Mouse (Mus musculus) heart, embryonic 10.5 days (tissue): ENCODE data around the gene Wdr60. TPM values are rescaled to one million over a fixed set of nuclear protein-coding genes. Genes with fewer than 3 reads are reported as not detected.

Experiments
- DNase-seq: peaks from one replicate; pipeline ENCODE4 v3.0.0-alpha.2; 2017; ENCODE audit warnings: low spot score
- H3K27ac ChIP-seq: fragments of 300-500 bp; sonication (generic); 2 replicates; pipeline ENCODE4 v1.5.1; 2016; ENCODE audit warnings: mild to moderate bottlenecking
- H3K27me3 ChIP-seq: fragments of 300-500 bp; sonication (generic); 2 replicates; pipeline ENCODE4 v1.6.1; 2016; ENCODE audit warnings: mild to moderate bottlenecking; ENCODE audit not compliant: poor library complexity, insufficient read depth, severe bottlenecking
- H3K36me3 ChIP-seq: fragments of 300-500 bp; sonication (generic); 2 replicates; pipeline ENCODE4 v1.6.1; 2016; ENCODE audit warnings: mild to moderate bottlenecking, moderate library complexity
- H3K4me1 ChIP-seq: fragments of 300-500 bp; sonication (generic); 2 replicates; pipeline ENCODE4 v1.6.1; 2016; ENCODE audit warnings: mild to moderate bottlenecking
- H3K4me3 ChIP-seq: fragments of 300-500 bp; sonication (generic); 2 replicates; pipeline ENCODE4 v1.5.1; 2016; ENCODE audit warnings: mild to moderate bottlenecking, moderate library complexity
- H3K9me3 ChIP-seq: fragments of 300-500 bp; sonication (generic); 2 replicates; pipeline ENCODE4 v1.6.1; 2016; ENCODE audit warnings: mild to moderate bottlenecking, moderate library complexity
- WGBS: fragments of 180-500 bp; shearing (Covaris S2); methylation state at CpG from one replicate; pipeline ENCODE4 v1.1.7; 2016; 5-methylcytosine and 5-hydroxymethylcytosine counted together
- microRNA-seq: library from miRNA; unstranded; fragments of <30 nt; microRNA quantifications from one replicate; pipeline ENCODE4, GENCODE M21; 2017
- polyA plus RNA-seq: library from polyadenylated mRNA; unstranded; fragments of >200 nt; fragmentation: Nextera tagmentation; extraction: Ambion mirVana; gene quantifications from 2 replicates; pipeline ENCODE4 v1.2.1, GENCODE M21; 2016

The Wdr60 gene
- polyA plus RNA-seq, 1 experiment from 2014 or later, result 9.8 TPM

- Histone ChIP-seq H3K36me3 (no peaks in the 10 kb centered on the region), H3K4me1 (no peaks in the 10 kb centered on the region), H3K4me3 (no peak overlapping the region), H3K27ac (no peak overlapping the region), H3K9me3 (no peaks in the 10 kb centered on the region), H3K27me3 (no peaks in the 10 kb centered on the region)
- no peak for DNase-seq
- WGBS, result 79% methylated on average over 7 of the region's 7 CpGs
These were observed 105.9 kb downstream of the Wdr60 start for GRCm38 (mm10) chr12:116156792-116157532.

Small RNA genes lying within 50 kb of the gene (microRNA-seq; reads per million reads assigned to microRNA genes)
- gene Gm23190, result not detected

Other genes starting within 250 kb of the Wdr60 start
- gene Zfp386, start 215.3 kb downstream of the Wdr60 start, polyA plus RNA-seq, result 32.0 and 37.4 TPM in 2 replicates
- gene Vipr2, start 185.3 kb downstream of the Wdr60 start, polyA plus RNA-seq, result 0.55 and 1.8 TPM in 2 replicates
- gene Gm11027, start 12.4 kb upstream of the Wdr60 start, polyA plus RNA-seq, result not detected in 2 replicates
- 12.5 and 14.7 TPM in 2 replicates for gene Esyt2, start 18.2 kb upstream of the Wdr60 start, polyA plus RNA-seq
- 36.4 and 37.6 TPM in 2 replicates for gene Ncapg2, start 142.4 kb upstream of the Wdr60 start, polyA plus RNA-seq
- 0.16 TPM in 1 of 2 replicates, not detected in the other for gene Ptprn2, start 222.7 kb upstream of the Wdr60 start, polyA plus RNA-seq